Mouse (Mus musculus): ENCODE measurements around the gene Irak1bp1. TPM values are rescaled to one million over a fixed set of nuclear protein-coding genes. Genes with fewer than 3 reads are reported as not detected.

The Irak1bp1 gene
- polyA plus RNA-seq, 2 experiments: 0.65 to 0.91 TPM

- Histone ChIP-seq H3K9me3 (ENCODE audit: control insufficient read depth, low read length) (no peaks in the 10 kb centered on the region), H3K4me1 (replicated peaks; ENCODE audit: control insufficient read depth in 2 of 2, insufficient read depth in 2 of 2, low read length in 1 of 2) (no peaks in the 10 kb centered on the region), H3K27ac (no peak overlapping the region), H3K9ac (replicated peaks) (no peak overlapping the region), H3K4me3 (ENCODE audit: insufficient read depth in 1 of 2, low read depth in 2 of 2, low read length in 2 of 2) (no peak overlapping the region), H3K27me3 (ENCODE audit: control insufficient read depth, insufficient read depth, low read length) (no peaks in the 10 kb centered on the region), H3K36me3 (replicated peaks; ENCODE audit: control insufficient read depth, insufficient read depth, low read depth) (no peaks in the 10 kb centered on the region), H3K4me2 (ENCODE audit: low read depth) (no peak overlapping the region)
- no peak for TF ChIP-seq EP300 (IDR thresholded peaks at IDR 0.05; ENCODE audit: low read depth)
- no peak for TF ChIP-seq CTCF (IDR thresholded peaks at IDR 0.05; ENCODE audit: low read depth)
- WGBS (ENCODE audit: insufficient replicate concordance): 53% methylated on average over 4 of the region's 4 CpGs
- DNase-seq (ENCODE audit: low read depth in 3 of 3, low spot score in 3 of 3) (no peak), ATAC-seq (ENCODE audit: insufficient read depth) (no peak)
Observed at GRCm38 (mm10) chr9:82856241-82856640, 26.9 kb downstream of the Irak1bp1 start.

- Histone ChIP-seq H3K36me3 (replicated peaks; ENCODE audit: control insufficient read depth, insufficient read depth, low read depth) (no peaks in the 10 kb centered on the region), H3K9ac (replicated peaks) (no peak overlapping the region), H3K4me3 (ENCODE audit: insufficient read depth in 1 of 2, low read depth in 2 of 2, low read length in 2 of 2) (no peak overlapping the region), H3K4me1 (replicated peaks; ENCODE audit: control insufficient read depth in 2 of 2, insufficient read depth in 2 of 2, low read length in 1 of 2) (no peaks in the 10 kb centered on the region), H3K27me3 (ENCODE audit: control insufficient read depth, insufficient read depth, low read length) (no peaks in the 10 kb centered on the region), H3K9me3 (ENCODE audit: control insufficient read depth, low read length) (no peaks in the 10 kb centered on the region), H3K27ac (no peak overlapping the region), H3K4me2 (ENCODE audit: low read depth) (no peak overlapping the region)
- no peak for ATAC-seq (ENCODE audit: insufficient read depth)
- WGBS (ENCODE audit: insufficient replicate concordance): 69% methylated on average over 2 of the region's 2 CpGs
- DNase-seq (ENCODE audit: low read depth in 3 of 3, low spot score in 3 of 3): no peak
- TF ChIP-seq CTCF (IDR thresholded peaks at IDR 0.05; ENCODE audit: low read depth) (no peak), EP300 (IDR thresholded peaks at IDR 0.05; ENCODE audit: low read depth) (no peak)
Observed at GRCm38 (mm10) chr9:82860805-82861204, 31.5 kb downstream of the Irak1bp1 start.

GRCm38 (mm10) chr9:82861316-82861715, 32.0 kb downstream of the Irak1bp1 start:
- Histone ChIP-seq H3K27me3 (ENCODE audit: control insufficient read depth, insufficient read depth, low read length) (no peaks in the 10 kb centered on the region), H3K27ac (no peak overlapping the region), H3K9ac (replicated peaks) (no peak overlapping the region), H3K9me3 (ENCODE audit: control insufficient read depth, low read length) (no peaks in the 10 kb centered on the region), H3K4me3 (ENCODE audit: insufficient read depth in 1 of 2, low read depth in 2 of 2, low read length in 2 of 2) (no peak overlapping the region), H3K36me3 (replicated peaks; ENCODE audit: control insufficient read depth, insufficient read depth, low read depth) (no peaks in the 10 kb centered on the region), H3K4me1 (replicated peaks; ENCODE audit: control insufficient read depth in 2 of 2, insufficient read depth in 2 of 2, low read length in 1 of 2) (no peaks in the 10 kb centered on the region), H3K4me2 (ENCODE audit: low read depth) (no peak overlapping the region)
- TF ChIP-seq EP300 (IDR thresholded peaks at IDR 0.05; ENCODE audit: low read depth) (no peak), CTCF (IDR thresholded peaks at IDR 0.05; ENCODE audit: low read depth) (no peak)
- ATAC-seq (ENCODE audit: insufficient read depth) (no peak), DNase-seq (ENCODE audit: low read depth in 3 of 3, low spot score in 3 of 3) (no peak)
- WGBS (ENCODE audit: insufficient replicate concordance): 57% methylated on average over 4 of the region's 4 CpGs

GRCm38 (mm10) chr9:82861775-82862430, 32.6 kb downstream of the Irak1bp1 start:
- Histone ChIP-seq H3K27ac (no peak overlapping the region), H3K9me3 (ENCODE audit: control insufficient read depth, low read length) (no peaks in the 10 kb centered on the region), H3K4me3 (ENCODE audit: insufficient read depth in 1 of 2, low read depth in 2 of 2, low read length in 2 of 2) (no peak overlapping the region), H3K4me1 (replicated peaks; ENCODE audit: control insufficient read depth in 2 of 2, insufficient read depth in 2 of 2, low read length in 1 of 2) (no peaks in the 10 kb centered on the region), H3K27me3 (ENCODE audit: control insufficient read depth, insufficient read depth, low read length) (no peaks in the 10 kb centered on the region), H3K9ac (replicated peaks) (no peak overlapping the region), H3K36me3 (replicated peaks; ENCODE audit: control insufficient read depth, insufficient read depth, low read depth) (no peaks in the 10 kb centered on the region), H3K4me2 (ENCODE audit: low read depth) (no peak overlapping the region)
- ATAC-seq (ENCODE audit: insufficient read depth): no peak
- DNase-seq (ENCODE audit: low read depth in 3 of 3, low spot score in 3 of 3): no peak
- no peak for TF ChIP-seq EP300 (IDR thresholded peaks at IDR 0.05; ENCODE audit: low read depth)
- no peak for TF ChIP-seq CTCF (IDR thresholded peaks at IDR 0.05; ENCODE audit: low read depth)
- WGBS (ENCODE audit: insufficient replicate concordance): 69% methylated on average over 3 of the region's 3 CpGs

- Histone ChIP-seq H3K9me3 (ENCODE audit: control insufficient read depth, low read length) (no peaks in the 10 kb centered on the region), H3K36me3 (replicated peaks; ENCODE audit: control insufficient read depth, insufficient read depth, low read depth) (peaks cover 7% of the 10 kb centered on the region), H3K9ac (replicated peaks) (no peak overlapping the region), H3K4me2 (ENCODE audit: low read depth) (no peak overlapping the region), H3K27me3 (ENCODE audit: control insufficient read depth, insufficient read depth, low read length) (no peaks in the 10 kb centered on the region), H3K27ac (no peak overlapping the region), H3K4me1 (replicated peaks; ENCODE audit: control insufficient read depth in 2 of 2, insufficient read depth in 2 of 2, low read length in 1 of 2) (no peaks in the 10 kb centered on the region), H3K4me3 (ENCODE audit: insufficient read depth in 1 of 2, low read depth in 2 of 2, low read length in 2 of 2) (no peak overlapping the region)
- ATAC-seq (ENCODE audit: insufficient read depth) (no peak), DNase-seq (ENCODE audit: low read depth in 3 of 3, low spot score in 3 of 3) (no peak)
- WGBS (ENCODE audit: insufficient replicate concordance): 87% methylated on average over 1 of the region's 1 CpGs
- no peak for TF ChIP-seq CTCF (IDR thresholded peaks at IDR 0.05; ENCODE audit: low read depth)
- no peak for TF ChIP-seq EP300 (IDR thresholded peaks at IDR 0.05; ENCODE audit: low read depth)
Observed at GRCm38 (mm10) chr9:82866121-82866520, 36.8 kb downstream of the Irak1bp1 start.

Measured in liver, embryonic 14.5 days (tissue).